Mouse (Mus musculus): ENCODE data around the gene Gfer. TPM values are rescaled to one million over a fixed set of nuclear protein-coding genes. Genes with fewer than 3 reads are reported as not detected.

Gene Gfer
- polyA plus RNA-seq, 1 experiment from 2014 or later: 59.6 TPM

DNA sequence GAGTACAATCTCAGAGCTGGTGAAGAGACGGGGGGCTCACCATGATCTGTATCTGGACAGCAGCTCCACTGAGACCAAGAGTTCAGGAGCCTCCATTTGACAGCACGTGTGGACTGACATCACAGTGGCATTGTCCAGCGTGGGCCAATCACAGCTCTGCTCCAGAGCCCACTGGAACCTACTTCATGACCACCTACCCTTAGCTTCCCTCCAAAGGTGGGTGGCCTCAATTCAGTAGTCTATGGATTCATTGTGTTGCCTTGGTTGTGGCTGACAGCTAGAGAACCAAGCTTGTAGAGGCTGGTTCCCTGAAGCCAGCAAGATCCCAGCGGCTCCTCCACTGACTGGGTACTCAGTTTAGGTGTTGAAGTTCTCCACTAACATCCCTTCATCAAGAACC is 22.0 kb upstream of the Gfer start, which contains the start of the genes Rnf151 and Rps2:
Gene Rnf151, minus strand, starts transcription at position 121 of the 400 bp plus-strand sequence.
Gene Rps2, plus strand, starts transcription at position 174 of the 400 bp plus-strand sequence.
- Histone ChIP-seq H3K9me3 (ENCODE audit: control insufficient read depth, low read length) (no peaks in the 10 kb centered on the region), H3K27me3 (ENCODE audit: control insufficient read depth, insufficient read depth, low read length) (no peaks in the 10 kb centered on the region), H3K4me1 (ENCODE audit: control insufficient read depth, insufficient read depth, low read length) (peaks cover 7% of the 10 kb centered on the region), H3K4me2 (peak within 1 kb of the TSS; percentile 55), H3K9ac (ENCODE audit: low read length) (no peak within 1 kb of the TSS), H3K4me3 (ENCODE audit: low read depth, low read length) (peak within 1 kb of the TSS; percentile 88), H3K36me3 (ENCODE audit: control insufficient read depth, insufficient read depth, low read length) (peaks cover 11% of the 10 kb centered on the region), H3K27ac (ENCODE audit: low read depth, low read length) (no peak within 1 kb of the TSS)
- no peak for ATAC-seq (ENCODE audit: low FRiP score)
- 82% methylated on average over 4 of the region's 4 CpGs for WGBS
- DNase-seq (ENCODE audit: low spot score, missing footprints): no peak

DNA sequence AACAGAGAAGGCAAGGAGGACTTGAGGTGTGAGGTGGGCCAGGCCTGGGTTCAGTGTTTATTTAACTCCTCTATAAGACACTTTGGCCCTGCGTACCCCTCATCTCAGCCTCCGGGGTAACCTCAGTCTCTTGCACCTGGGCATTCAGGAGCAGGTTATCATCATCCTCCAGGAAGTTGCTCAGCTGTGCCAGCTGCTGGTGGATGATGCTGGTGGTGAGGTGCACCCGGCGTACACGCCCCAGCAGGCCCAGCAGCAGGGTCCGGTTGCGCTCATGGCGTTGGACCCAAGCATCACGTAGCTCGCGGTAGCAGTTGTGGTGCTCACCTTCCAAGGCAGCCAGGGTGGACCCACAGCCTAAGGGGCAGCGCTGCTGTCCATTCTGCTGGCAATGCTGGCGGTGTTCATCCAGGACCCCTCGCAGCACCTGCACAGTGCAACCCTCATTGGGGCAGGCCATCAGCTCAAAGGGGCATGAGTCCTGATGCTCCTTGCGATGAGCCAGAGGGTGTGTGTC is 20.3 kb upstream of the Gfer start:
- Histone ChIP-seq H3K4me2 (no peak overlapping the region), H3K27ac (ENCODE audit: low read depth, low read length) (no peak overlapping the region), H3K4me1 (ENCODE audit: control insufficient read depth, insufficient read depth, low read length) (peaks cover 2% of the 10 kb centered on the region), H3K9me3 (ENCODE audit: control insufficient read depth, low read length) (no peaks in the 10 kb centered on the region), H3K9ac (ENCODE audit: low read length) (no peak overlapping the region), H3K4me3 (ENCODE audit: low read depth, low read length) (no peak overlapping the region), H3K36me3 (ENCODE audit: control insufficient read depth, insufficient read depth, low read length) (0 out of 2 replicates have a peak, but pooled peaks cover under 1% of the 10 kb centered on the region), H3K27me3 (ENCODE audit: control insufficient read depth, insufficient read depth, low read length) (no peaks in the 10 kb centered on the region)
- 88% methylated on average over 15 of the region's 15 CpGs for WGBS
- ATAC-seq (ENCODE audit: low FRiP score) (no peak), DNase-seq (ENCODE audit: low spot score, missing footprints) (no peak)

DNA sequence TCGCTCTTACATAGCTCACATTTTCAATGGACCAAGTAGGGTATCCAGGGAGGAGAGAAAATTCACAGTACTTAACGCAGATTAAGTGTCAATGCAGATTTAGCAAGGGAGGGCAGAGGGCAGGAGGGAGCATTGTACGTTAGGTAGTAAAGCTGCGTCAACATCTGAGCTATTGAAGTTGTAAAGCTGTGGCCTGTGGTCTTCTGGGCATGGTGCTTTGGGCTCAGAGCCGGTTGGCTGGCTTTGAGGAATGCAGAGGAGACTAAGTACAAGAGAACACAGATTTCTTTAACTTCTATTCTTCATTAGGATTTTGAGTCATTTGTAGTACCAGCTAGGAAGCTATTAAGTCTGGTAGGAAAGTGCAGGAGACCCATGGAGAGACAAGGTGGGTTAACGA is 19.6 kb upstream of the Gfer start:
- Histone ChIP-seq H3K4me3 (ENCODE audit: low read depth, low read length) (no peak overlapping the region), H3K4me2 (no peak overlapping the region), H3K9me3 (ENCODE audit: control insufficient read depth, low read length) (no peaks in the 10 kb centered on the region), H3K27me3 (ENCODE audit: control insufficient read depth, insufficient read depth, low read length) (no peaks in the 10 kb centered on the region), H3K27ac (ENCODE audit: low read depth, low read length) (no peak overlapping the region), H3K9ac (ENCODE audit: low read length) (no peak overlapping the region), H3K36me3 (ENCODE audit: control insufficient read depth, insufficient read depth, low read length) (no peaks in the 10 kb centered on the region), H3K4me1 (ENCODE audit: control insufficient read depth, insufficient read depth, low read length) (no peaks in the 10 kb centered on the region)
- DNase-seq (ENCODE audit: low spot score, missing footprints) (no peak), ATAC-seq (ENCODE audit: low FRiP score) (no peak)
- 18% methylated on average over 6 of the region's 6 CpGs for WGBS

DNA sequence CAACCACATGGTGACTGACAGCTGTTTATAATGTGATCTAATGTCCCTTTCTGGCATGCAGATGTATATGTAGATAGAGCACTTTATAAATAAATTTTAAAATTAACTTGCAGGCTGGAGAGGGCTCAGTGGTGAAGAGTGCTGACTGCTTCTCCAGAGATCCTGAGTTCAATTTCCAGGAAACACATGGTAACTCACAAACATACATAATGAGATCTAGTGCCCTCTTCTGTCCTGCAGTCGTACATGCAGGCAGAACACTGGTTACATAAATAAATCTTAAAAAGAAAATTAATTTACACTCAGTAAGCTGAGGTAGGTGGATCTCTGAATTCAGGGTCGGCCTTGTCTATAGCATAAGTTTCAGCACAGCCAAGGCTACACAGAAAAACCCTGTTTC is 12.7 kb upstream of the Gfer start:
- peaks cover 6% of the 10 kb centered on the region; the same call in 1 of the 2 replicates for H3K4me1 ChIP-seq (ENCODE audit: control insufficient read depth, insufficient read depth, low read length)
- DNase-seq (ENCODE audit: low spot score, missing footprints) (no peak), ATAC-seq (ENCODE audit: low FRiP score) (no peak)
- 28% methylated on average over 2 of the region's 2 CpGs for WGBS
- no peaks in the 10 kb centered on the region for H3K27me3 ChIP-seq (ENCODE audit: control insufficient read depth, insufficient read depth, low read length)
- H3K4me3 ChIP-seq (ENCODE audit: low read depth, low read length): no peak overlapping the region
- no peak overlapping the region for H3K27ac ChIP-seq (ENCODE audit: low read depth, low read length)
- no peaks in the 10 kb centered on the region for H3K9me3 ChIP-seq (ENCODE audit: control insufficient read depth, low read length)
- peaks cover 12% of the 10 kb centered on the region for H3K36me3 ChIP-seq (ENCODE audit: control insufficient read depth, insufficient read depth, low read length)
- no peak overlapping the region for H3K4me2 ChIP-seq
- H3K9ac ChIP-seq (ENCODE audit: low read length): no peak overlapping the region

DNA sequence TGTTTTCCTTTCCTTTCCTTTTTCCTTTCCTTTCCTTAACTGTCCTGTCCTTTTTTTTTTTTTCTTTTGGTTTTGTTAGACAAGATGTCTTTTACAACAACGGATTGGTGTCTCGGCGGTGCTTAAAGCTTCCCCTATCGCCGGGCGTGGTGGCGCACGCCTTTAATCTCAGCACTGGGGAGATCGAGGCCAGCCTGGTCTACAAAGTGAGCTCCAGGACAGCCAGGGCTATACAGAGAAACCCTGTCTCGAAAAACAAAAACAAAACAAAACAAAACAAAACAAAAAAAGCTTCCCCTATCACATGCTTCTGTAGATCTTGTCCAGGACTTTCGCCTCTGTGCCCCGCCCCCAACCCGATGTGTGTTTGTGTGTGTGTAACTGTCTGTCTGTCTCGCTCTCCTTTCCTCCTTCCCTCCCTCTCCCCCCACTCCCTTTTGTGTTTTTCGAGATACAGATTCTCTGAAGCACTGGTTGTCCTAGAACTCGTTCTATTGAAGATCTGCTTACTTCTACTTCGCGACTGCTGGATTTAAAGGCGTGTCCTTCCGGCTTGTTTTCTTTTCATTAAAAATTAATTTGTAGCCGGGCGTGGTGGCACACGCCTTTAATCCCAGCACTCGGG is 12.0 kb upstream of the Gfer start:
- H3K9me3 ChIP-seq (ENCODE audit: control insufficient read depth, low read length): no peaks in the 10 kb centered on the region
- peak overlapping the region; percentile 76 for H3K4me2 ChIP-seq
- H3K27me3 ChIP-seq (ENCODE audit: control insufficient read depth, insufficient read depth, low read length): no peaks in the 10 kb centered on the region
- H3K4me3 ChIP-seq (ENCODE audit: low read depth, low read length): peak overlapping the region; percentile 83
- DNase-seq (ENCODE audit: low spot score, missing footprints) (peak; percentile 86), ATAC-seq (ENCODE audit: low FRiP score) (peak; percentile 70; the same call in 1 of the 2 replicates)
- H3K36me3 ChIP-seq (ENCODE audit: control insufficient read depth, insufficient read depth, low read length): peaks cover 13% of the 10 kb centered on the region
- H3K9ac ChIP-seq (ENCODE audit: low read length): peak overlapping the region; percentile 84
- peaks cover 6% of the 10 kb centered on the region; the same call in 1 of the 2 replicates for H3K4me1 ChIP-seq (ENCODE audit: control insufficient read depth, insufficient read depth, low read length)
- no peak overlapping the region; the same call in 1 of the 2 replicates for H3K27ac ChIP-seq (ENCODE audit: low read depth, low read length)
- WGBS: 8% methylated on average over 24 of the region's 24 CpGs

DNA sequence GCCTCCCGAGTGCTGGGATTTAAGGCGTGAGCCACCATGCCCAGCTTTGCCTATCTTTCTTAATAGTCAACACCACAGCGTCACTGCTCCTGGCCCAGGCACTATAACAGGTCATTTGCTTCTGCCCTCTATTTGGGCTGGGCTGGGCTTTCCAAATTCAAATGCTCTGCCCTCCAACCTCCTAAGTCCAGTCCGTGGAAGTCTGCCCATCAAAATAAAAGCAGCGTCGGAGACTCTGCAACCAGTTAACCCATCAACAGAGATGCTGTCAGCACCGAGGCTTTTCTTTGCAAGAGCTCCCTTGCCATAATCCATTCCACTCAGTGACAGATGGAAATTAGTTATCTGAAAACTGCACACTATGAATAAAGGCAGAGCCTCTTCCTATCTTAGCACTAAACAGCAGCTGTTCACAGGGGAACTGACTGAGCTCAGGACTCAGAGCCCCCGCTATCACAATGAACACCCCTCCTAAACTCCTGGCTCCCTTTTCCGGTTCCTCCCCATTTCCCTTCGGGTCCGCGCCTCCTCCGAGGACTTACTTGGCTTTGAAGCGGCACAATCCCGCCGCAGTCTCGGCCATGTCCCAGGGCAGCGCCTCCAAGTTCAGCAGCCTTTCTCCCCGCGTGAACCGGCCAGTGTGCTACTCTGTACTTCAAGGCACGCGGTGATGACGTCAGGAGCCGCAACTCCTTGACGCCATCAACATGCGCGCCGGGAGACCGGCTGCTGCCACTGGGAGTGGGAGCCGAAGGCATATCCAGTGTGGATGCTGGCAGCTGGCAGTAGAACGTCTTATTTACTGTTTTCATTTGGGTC is 11.2 kb upstream of the Gfer start, which contains the start of gene Tbl3:
Gene Tbl3, minus strand, starts transcription at position 679 of the 819 bp plus-strand sequence.
- Histone ChIP-seq H3K27me3 (ENCODE audit: control insufficient read depth, insufficient read depth, low read length) (no peaks in the 10 kb centered on the region), H3K9me3 (ENCODE audit: control insufficient read depth, low read length) (no peaks in the 10 kb centered on the region), H3K4me1 (ENCODE audit: control insufficient read depth, insufficient read depth, low read length) (peaks cover 6% of the 10 kb centered on the region; the same call in 1 of the 2 replicates), H3K4me3 (ENCODE audit: low read depth, low read length) (peak within 1 kb of the TSS; percentile 83), H3K27ac (ENCODE audit: low read depth, low read length) (no peak within 1 kb of the TSS; the same call in 1 of the 2 replicates), H3K4me2 (peak within 1 kb of the TSS; percentile 76), H3K36me3 (ENCODE audit: control insufficient read depth, insufficient read depth, low read length) (peaks cover 16% of the 10 kb centered on the region), H3K9ac (ENCODE audit: low read length) (peak within 1 kb of the TSS; percentile 84)
- DNase-seq (ENCODE audit: low spot score, missing footprints) (peak; percentile 100), ATAC-seq (ENCODE audit: low FRiP score) (peak; percentile 85)
- 4% methylated on average over 32 of the region's 32 CpGs for WGBS

DNA sequence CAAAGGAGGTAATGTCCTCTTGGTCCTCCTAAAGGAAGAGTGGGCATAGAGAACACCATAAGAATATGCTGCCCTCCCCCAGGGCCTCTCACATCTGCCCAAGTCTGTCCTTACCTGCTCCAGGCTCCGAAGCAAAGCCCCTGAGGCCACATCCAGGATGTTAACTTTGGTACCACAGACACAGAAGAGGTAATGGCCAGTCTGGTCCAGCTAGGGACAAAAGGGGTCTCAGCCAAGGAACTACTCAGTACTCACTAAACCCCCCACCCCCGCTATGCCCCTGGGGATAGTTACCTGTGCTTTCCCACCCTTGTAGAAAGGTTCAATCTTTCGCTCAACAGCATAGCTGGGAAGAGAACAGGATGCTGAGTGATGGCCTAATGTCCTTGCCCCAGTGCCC is 9.9 kb upstream of the Gfer start:
- peaks cover 6% of the 10 kb centered on the region; the same call in 1 of the 2 replicates for H3K4me1 ChIP-seq (ENCODE audit: control insufficient read depth, insufficient read depth, low read length)
- no peak overlapping the region for H3K4me3 ChIP-seq (ENCODE audit: low read depth, low read length)
- no peak overlapping the region for H3K9ac ChIP-seq (ENCODE audit: low read length)
- H3K27me3 ChIP-seq (ENCODE audit: control insufficient read depth, insufficient read depth, low read length): no peaks in the 10 kb centered on the region
- DNase-seq (ENCODE audit: low spot score, missing footprints): no peak
- no peak overlapping the region for H3K4me2 ChIP-seq
- ATAC-seq (ENCODE audit: low FRiP score): no peak
- H3K9me3 ChIP-seq (ENCODE audit: control insufficient read depth, low read length): no peaks in the 10 kb centered on the region
- WGBS: 96% methylated on average over 3 of the region's 3 CpGs
- peaks cover 26% of the 10 kb centered on the region for H3K36me3 ChIP-seq (ENCODE audit: control insufficient read depth, insufficient read depth, low read length)
- H3K27ac ChIP-seq (ENCODE audit: low read depth, low read length): no peak overlapping the region

DNA sequence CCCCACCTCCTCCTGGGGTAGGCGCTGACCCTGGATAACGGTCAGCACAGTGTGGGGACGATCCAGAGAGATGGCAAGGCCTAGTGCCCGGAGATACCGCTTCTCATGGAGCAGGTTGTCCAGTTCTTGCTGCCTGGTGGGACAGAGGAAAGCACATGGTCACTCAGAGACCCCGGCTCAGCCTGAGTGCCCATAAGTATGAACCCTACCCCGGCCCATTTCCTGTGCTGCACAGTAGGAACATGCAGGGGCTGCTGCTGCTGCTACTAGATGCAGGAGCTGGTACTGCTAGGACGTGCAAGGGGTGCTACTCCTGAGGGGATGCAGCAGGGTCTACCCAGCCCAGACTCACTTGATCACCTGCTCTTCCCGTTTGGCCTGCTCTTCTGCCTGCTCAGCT is 5.3 kb upstream of the Gfer start:
- H3K4me1 ChIP-seq (ENCODE audit: control insufficient read depth, insufficient read depth, low read length): peaks cover 3% of the 10 kb centered on the region; the same call in 1 of the 2 replicates
- ATAC-seq (ENCODE audit: low FRiP score) (no peak), DNase-seq (ENCODE audit: low spot score, missing footprints) (no peak)
- H3K9me3 ChIP-seq (ENCODE audit: control insufficient read depth, low read length): no peaks in the 10 kb centered on the region
- H3K27me3 ChIP-seq (ENCODE audit: control insufficient read depth, insufficient read depth, low read length): no peaks in the 10 kb centered on the region
- WGBS: 91% methylated on average over 9 of the region's 9 CpGs
- peaks cover 28% of the 10 kb centered on the region for H3K36me3 ChIP-seq (ENCODE audit: control insufficient read depth, insufficient read depth, low read length)
- no peak overlapping the region for H3K4me2 ChIP-seq
- H3K9ac ChIP-seq (ENCODE audit: low read length): no peak overlapping the region
- H3K4me3 ChIP-seq (ENCODE audit: low read depth, low read length): no peak overlapping the region
- no peak overlapping the region for H3K27ac ChIP-seq (ENCODE audit: low read depth, low read length)

DNA sequence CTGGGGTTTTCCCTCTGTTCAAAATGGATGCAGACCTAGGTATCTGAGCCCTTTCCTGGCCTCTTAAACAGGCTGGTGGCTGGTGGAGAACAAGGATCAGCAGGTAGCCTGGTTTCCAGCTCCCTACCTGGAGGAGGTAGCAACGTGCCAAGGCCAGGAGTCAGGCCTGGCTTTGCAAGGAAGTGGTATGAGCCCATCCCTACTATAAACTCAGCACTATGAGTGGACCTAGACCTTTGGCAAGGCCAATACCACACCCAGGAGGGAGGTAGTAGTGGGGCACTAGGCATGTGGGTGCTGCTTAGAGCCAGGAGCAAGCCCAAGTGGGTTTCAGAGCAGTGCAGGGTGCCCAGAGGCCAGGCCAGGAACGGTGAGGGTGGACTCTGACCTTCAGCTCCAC is 3.5 kb upstream of the Gfer start:
- Histone ChIP-seq H3K36me3 (ENCODE audit: control insufficient read depth, insufficient read depth, low read length) (peaks cover 24% of the 10 kb centered on the region), H3K27me3 (ENCODE audit: control insufficient read depth, insufficient read depth, low read length) (no peaks in the 10 kb centered on the region), H3K4me2 (no peak overlapping the region), H3K9ac (ENCODE audit: low read length) (no peak overlapping the region), H3K9me3 (ENCODE audit: control insufficient read depth, low read length) (no peaks in the 10 kb centered on the region), H3K27ac (ENCODE audit: low read depth, low read length) (no peak overlapping the region), H3K4me1 (ENCODE audit: control insufficient read depth, insufficient read depth, low read length) (peaks cover 8% of the 10 kb centered on the region; the same call in 1 of the 2 replicates), H3K4me3 (ENCODE audit: low read depth, low read length) (no peak overlapping the region)
- WGBS: 83% methylated on average over 2 of the region's 2 CpGs
- DNase-seq (ENCODE audit: low spot score, missing footprints): no peak
- no peak for ATAC-seq (ENCODE audit: low FRiP score)
